Mouse (Mus musculus): ENCODE data around the gene Gm47959.
"Not testable (repeated sequence)": the region's sequence is repeated elsewhere in the genome, so short reads cannot be mapped to it uniquely, and the experiment has no call there.

The Gm47959 gene

DNA sequence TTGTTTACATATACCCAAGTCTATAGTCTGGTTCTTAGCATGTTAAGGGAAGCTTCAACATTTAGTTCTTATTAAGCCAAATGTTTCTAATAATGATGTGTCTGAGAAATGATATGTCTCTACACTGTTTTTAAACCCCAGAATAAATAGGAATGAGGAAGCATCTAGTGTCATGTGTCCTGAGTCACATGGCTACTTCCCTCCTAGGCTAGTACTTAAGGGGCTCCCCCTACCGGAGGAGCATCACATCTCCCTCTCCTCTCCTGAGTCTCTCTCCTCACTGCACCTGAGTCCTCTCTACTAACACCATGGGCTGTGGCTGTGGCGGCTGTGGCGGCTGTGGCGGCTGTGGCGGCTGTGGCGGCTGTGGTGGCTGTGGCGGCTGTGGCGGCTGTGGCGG is at the start of gene Gm47959:
TSS of gene Gm47959 (plus strand) at position 243 of the 400 bp plus-strand sequence.
- not testable (repeated sequence) for DNase-seq (ENCODE audit: low read depth)

- not testable (repeated sequence) for DNase-seq (ENCODE audit: low read depth)
Observed at GRCm38 (mm10) chr1:82955913-82956312, 44.4 kb upstream of the Gm47959 start, which contains the start of gene Gm7544. Gene Gm7544, minus strand, starts transcription at chr1:82956013.

DNA sequence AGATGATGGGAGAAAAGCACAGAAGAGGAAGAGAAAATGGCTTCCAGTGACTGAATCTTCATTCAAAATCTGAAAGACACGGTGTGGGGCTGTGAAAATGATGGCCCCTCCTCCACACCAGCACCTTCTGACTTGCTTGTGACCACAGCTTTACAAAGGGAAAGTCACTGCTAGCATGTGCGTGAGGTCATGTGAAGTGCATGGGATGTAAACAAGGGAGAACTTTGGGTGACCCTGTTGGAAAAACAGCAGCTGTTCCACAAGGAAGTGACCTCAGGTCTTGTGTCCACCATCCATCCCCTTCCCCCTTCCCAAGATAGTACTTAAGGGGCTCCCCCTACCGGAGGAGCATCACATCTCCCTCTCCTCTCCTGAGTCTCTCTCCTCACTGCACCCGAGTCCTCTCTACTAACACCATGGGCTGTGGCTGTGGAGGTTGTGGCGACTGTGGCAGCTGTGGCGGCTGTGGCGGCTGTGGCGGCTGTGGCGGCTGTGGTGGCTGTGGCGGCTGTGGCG is 40.4 kb upstream of the Gm47959 start, which contains the start of gene Gm47955:
TSS of gene Gm47955 (plus strand) at position 417 of the 516 bp plus-strand sequence.
- DNase-seq (ENCODE audit: low read depth): no peak

GRCm38 (mm10) chr1:82966413-82966812 is 33.9 kb upstream of the Gm47959 start:
- DNase-seq (ENCODE audit: low read depth): no peak

DNA sequence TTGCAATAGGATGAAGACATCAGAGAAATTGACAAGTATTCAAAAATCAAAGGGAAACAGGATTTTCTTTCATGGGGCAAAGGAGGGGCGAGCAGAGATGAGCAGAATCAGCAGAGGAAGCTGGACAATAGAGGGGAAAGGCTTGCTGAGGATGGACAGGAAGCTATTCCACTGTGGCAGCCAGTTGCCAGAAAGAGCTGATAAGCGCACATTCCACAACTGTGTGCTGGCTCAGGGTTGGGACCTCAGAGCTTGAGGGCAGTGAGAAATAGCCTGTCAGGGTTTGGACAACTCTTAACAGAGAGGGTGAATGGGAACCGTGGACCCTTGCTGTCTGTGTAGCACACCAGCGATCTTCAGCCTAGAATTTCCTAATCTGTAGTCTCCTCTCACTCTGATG is 28.3 kb upstream of the Gm47959 start:
- DNase-seq (ENCODE audit: low read depth): no peak

DNA sequence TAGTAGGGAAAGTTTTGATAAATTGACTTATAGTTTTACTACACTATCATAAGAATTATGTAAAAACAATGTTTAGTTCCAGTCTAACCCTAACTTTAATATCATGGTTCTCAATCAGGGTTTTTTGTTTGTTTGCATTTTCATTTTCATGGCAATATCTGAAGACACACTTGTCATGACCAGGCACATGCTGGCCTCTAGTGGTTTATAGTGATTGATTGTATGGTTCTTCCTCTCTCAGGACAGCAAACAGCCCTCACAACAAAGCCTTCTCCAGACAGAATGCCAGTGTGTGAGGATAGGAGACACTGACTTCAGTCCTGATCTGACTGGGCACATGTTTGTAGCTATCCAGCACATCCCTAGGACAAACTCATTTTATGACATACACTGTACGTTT is 27.1 kb upstream of the Gm47959 start:
- no peak for DNase-seq (ENCODE audit: low read depth)

- DNase-seq (ENCODE audit: low read depth): no peak
Observed at GRCm38 (mm10) chr1:82973901-82974300, 26.4 kb upstream of the Gm47959 start.

- no peak for DNase-seq (ENCODE audit: low read depth)
Observed at GRCm38 (mm10) chr1:82974342-82974741, 26.0 kb upstream of the Gm47959 start.

DNA sequence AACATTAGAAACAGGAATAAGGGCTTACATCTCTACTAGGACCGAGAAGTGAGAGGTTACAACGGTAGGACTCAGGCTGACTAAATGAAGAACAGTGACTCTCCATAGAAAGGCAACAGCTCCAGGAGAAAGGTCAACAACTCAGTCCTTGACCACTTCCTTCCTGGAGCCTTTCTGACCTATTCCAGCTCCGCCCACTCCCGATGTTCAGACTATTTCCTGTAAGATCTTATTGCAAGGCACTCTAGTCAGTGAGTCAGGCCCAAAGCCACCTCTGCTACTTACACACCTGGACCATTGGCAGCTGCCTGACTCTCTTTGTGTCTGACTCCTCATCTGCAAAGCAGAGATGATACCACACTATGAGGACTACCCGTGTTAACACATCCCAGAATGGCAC is 24.6 kb upstream of the Gm47959 start:
- DNase-seq (ENCODE audit: low read depth): no peak

GRCm38 (mm10) chr1:82977840-82978239 is 22.5 kb upstream of the Gm47959 start:
- no peak for DNase-seq (ENCODE audit: low read depth)

DNA sequence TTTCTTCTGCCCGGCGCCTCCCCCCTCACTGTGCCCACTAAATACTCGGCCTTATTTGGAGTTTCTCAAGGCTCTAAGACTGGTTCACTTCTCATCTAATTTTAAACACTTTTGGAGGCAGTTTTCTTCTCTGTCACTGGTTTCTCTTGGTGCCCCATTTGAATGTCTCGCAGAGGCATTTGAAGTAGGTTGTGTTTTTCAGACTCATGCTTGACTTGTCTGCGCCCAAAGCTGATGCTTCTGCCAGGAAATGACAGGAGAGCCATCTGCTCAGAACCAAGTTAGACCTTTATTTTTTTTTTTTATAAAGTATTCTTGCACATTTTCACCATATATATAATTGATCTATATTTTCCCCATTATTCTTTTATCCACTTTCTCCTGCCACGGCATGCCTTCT is 13.6 kb upstream of the Gm47959 start:
- no peak for DNase-seq (ENCODE audit: low read depth)

GRCm38 (mm10) chr1:82987530-82988198 is 12.7 kb upstream of the Gm47959 start:
- peak; percentile 40 for DNase-seq (ENCODE audit: low read depth)

GRCm38 (mm10) chr1:82991062-82991461 is 9.3 kb upstream of the Gm47959 start:
- no peak for DNase-seq (ENCODE audit: low read depth)

- DNase-seq (ENCODE audit: low read depth): no peak
Observed at GRCm38 (mm10) chr1:82991596-82991995, 8.8 kb upstream of the Gm47959 start.

- no peak for DNase-seq (ENCODE audit: low read depth)
Observed at GRCm38 (mm10) chr1:82992093-82992492, 8.3 kb upstream of the Gm47959 start.

DNA sequence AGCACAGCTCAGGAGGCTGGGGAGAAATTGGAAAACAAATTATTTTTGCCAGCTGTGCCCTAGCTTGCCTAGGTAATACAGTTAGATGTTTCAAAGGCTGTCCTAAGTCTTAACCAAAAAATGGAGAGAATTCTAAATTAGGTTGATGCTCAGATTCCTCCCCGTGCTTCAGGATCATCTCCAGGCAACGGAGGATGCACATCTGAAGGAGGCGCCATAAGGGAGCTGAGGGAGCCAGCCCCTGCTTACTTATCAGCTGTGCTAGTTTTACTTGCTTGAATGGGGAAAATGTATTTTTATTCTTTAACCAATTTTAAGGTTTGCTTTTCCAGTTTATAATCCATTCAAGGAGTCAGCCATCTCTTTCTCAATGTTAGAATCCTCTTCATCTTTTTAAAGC is 6.4 kb upstream of the Gm47959 start:
- no peak for DNase-seq (ENCODE audit: low read depth)

GRCm38 (mm10) chr1:83006218-83007179 is 6.2 kb downstream of the Gm47959 start:
- no peak for DNase-seq (ENCODE audit: low read depth)

DNA sequence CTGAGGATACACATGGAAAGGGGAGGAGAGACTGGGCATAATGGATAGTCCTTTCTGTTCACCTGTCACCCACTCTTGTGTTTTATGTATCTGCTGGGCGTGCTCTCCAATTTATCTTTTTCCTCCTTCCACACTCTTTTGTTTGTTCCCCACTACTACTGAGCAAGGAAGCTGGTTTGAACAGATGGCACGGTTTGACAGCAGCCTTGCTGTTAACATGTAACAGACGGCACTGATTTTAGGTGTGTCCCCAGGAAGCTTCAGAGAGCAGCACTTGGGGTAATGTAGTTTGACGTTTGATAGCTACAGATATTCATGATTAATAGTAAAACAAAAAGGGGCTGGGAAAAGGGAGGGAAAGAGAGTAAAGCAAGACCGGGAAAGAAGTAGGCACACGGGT is 7.1 kb downstream of the Gm47959 start:
- DNase-seq (ENCODE audit: low read depth): no peak

DNA sequence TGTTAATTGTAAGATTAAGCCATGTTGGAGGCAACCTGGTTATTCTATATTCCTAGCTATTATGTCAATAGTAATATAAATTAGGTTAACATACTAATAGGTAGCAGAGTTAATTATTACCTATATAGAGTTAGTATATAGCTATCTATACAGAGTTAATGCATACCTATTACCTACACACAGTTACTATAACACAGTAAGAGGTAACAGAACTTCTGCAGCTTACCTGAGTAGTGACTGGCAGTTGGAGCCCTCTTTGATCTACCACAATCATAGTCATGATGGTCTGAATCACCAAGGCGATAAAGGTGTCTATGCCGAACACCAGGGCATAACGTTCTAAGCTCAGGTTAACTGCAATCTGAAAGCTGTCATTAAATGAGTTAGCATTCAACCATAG is 14.1 kb downstream of the Gm47959 start:
- DNase-seq (ENCODE audit: low read depth): no peak

GRCm38 (mm10) chr1:83015329-83015879 is 15.1 kb downstream of the Gm47959 start:
- DNase-seq (ENCODE audit: low read depth): no peak

DNA sequence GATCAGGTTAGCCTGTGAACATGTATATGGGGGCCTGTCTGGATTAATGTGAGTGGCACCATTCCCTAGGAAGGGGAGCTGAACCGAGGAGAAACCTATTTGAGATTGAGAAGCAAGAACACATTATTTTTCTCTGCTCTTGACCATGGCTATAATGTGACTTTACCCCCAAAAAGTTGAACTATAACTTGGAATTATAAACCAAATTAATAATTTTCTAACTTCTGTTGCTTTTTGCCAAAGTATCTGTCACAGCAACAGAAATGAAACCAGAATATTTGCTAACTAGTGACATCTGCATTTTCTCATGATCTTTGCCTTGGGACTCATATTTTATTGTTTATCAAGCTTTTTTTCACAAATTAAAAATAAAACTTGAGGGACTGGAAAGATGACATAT is 16.2 kb downstream of the Gm47959 start:
- DNase-seq (ENCODE audit: low read depth): no peak

DNA sequence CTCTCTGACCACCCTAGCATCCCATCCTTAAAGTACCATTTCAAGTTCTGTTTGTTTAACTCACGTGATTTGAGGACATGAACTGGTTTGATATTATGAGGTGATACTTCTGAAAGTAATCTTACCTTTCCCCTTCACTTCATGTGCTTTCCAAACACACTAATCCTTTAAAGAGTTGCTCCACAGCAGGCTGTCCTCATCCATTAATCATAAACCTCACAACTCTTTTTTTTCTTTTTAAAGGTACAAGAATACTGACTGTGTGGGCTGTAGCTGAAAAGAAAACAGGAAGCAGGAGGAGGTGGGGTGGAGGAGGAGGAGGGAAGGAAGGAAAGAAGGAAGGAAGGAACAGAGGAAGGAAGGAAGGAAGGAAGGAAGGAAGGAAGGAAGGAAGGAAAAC is 31.6 kb downstream of the Gm47959 start:
- no peak for DNase-seq (ENCODE audit: low read depth)

- DNase-seq (ENCODE audit: low read depth): no peak
Observed at GRCm38 (mm10) chr1:83032508-83032907, 32.2 kb downstream of the Gm47959 start.
